ENCODE assay signal across 8 mouse cellular contexts in genomic region chr8:126538136-126538535, GRCm38 (mm10). TPM values are rescaled to one million over a fixed set of nuclear protein-coding genes. Genes with fewer than 3 reads are reported as not detected.
A peak's percentile ranks its signal among the peaks of the same experiment; 100 is the strongest.
DNase-seq lines count a peak whose midpoint lies in the region; ATAC-seq lines count a peak whose summit lies in the region.

No protein-coding gene starts in this region.

- no peak overlapping the region for H3K4me3 ChIP-seq in neural tube, embryonic 11.5 days (ENCODE audit: low read depth, low read length)
- H3K4me3 ChIP-seq in midbrain, embryonic 10.5 days, result peak overlapping the region; percentile 37

- DNase-seq in cerebellum, adult 9-10 months, result peak; percentile 51
- DNase-seq in cerebellum, adult 9-11 months, result no peak
- DNase-seq in neural tube, embryonic 11.5 days (ENCODE audit: low spot score), result no peak
- DNase-seq in neural tube, embryonic 10.5 days (ENCODE audit: extremely low spot score, low spot score), result no peak
- DNase-seq in midbrain, embryonic 10.5 days (ENCODE audit: low spot score), result no peak
- no peak for DNase-seq in embryo, embryonic 10.5 days (ENCODE audit: low spot score)
- DNase-seq in frontal cortex, postnatal 10 days (ENCODE audit: low spot score in 2 of 2), result no peak
- DNase-seq in thymus, postnatal 0 days (ENCODE audit: low spot score), result no peak

- H3K27ac ChIP-seq in neural tube, embryonic 11.5 days (ENCODE audit: low read depth, low read length), result peak overlapping the region; percentile 67; the same call in 1 of the 2 replicates
- peak overlapping the region; percentile 82 for H3K27ac ChIP-seq in midbrain, embryonic 10.5 days (replicated peaks)

- no peaks in the 10 kb centered on the region for H3K9me3 ChIP-seq in neural tube, embryonic 11.5 days (ENCODE audit: control insufficient read depth, low read length)
- H3K9me3 ChIP-seq in midbrain, embryonic 10.5 days (replicated peaks), result no peaks in the 10 kb centered on the region

- H3K4me1 ChIP-seq in neural tube, embryonic 11.5 days (ENCODE audit: control insufficient read depth, insufficient read depth, low read length), result peaks cover 41% of the 10 kb centered on the region
- H3K4me1 ChIP-seq in midbrain, embryonic 10.5 days, result peaks cover 54% of the 10 kb centered on the region

- H3K4me2 ChIP-seq in neural tube, embryonic 11.5 days (ENCODE audit: low read depth), result 0 out of 2 replicates have a peak overlapping the region, but pooled peaks have one; percentile 12

- no peaks in the 10 kb centered on the region for H3K27me3 ChIP-seq in neural tube, embryonic 11.5 days (ENCODE audit: control insufficient read depth, insufficient read depth, low read length)
- H3K27me3 ChIP-seq in midbrain, embryonic 10.5 days (ENCODE audit: low read depth, poor library complexity, severe bottlenecking), result no peaks in the 10 kb centered on the region

- 34% methylated on average over 3 of the region's 3 CpGs for WGBS in neural tube, embryonic 11.5 days
- 30% methylated on average over 3 of the region's 3 CpGs for WGBS in midbrain, embryonic 10.5 days

- H3K36me3 ChIP-seq in neural tube, embryonic 11.5 days (ENCODE audit: control insufficient read depth, insufficient read depth, low read length), result no peaks in the 10 kb centered on the region
- H3K36me3 ChIP-seq in midbrain, embryonic 10.5 days, result no peaks in the 10 kb centered on the region

- no peak for ATAC-seq in neural tube, embryonic 11.5 days (ENCODE audit: insufficient read depth, low FRiP score, low TSS enrichment)

- no peak overlapping the region; the same call in 1 of the 2 replicates for H3K9ac ChIP-seq in neural tube, embryonic 11.5 days (ENCODE audit: low read length)

RNA-seq across cellular contexts. Expression of gene Irf2bp2, which starts 55.6 kb away (rescaled TPM):
- 4.7 and 4.8 TPM in 2 replicates for polyA plus RNA-seq in neural tube, embryonic 11.5 days (2014; fragmentation: Nextera tagmentation; extraction: Ambion mirVana)
- polyA plus RNA-seq in midbrain, embryonic 10.5 days (2016; fragmentation: Nextera tagmentation; extraction: Ambion mirVana), result 3.8 and 4.0 TPM in 2 replicates
- 14.9 and 20.3 TPM in 2 replicates for polyA plus RNA-seq in thymus, postnatal 0 days (2015; fragmentation: Nextera tagmentation; extraction: Ambion mirVana)
